Mouse (Mus musculus): ENCODE measurements around the gene Doc2b.
A peak's percentile ranks its signal among the peaks of the same experiment; 100 is the strongest.

Doc2b gene

GRCm38 (mm10) chr11:75796029-75796445 lies at the start of gene Doc2b:
Gene Doc2b (minus strand): TSS chr11:75796049.
- DNase-seq = no peak

GRCm38 (mm10) chr11:75842904-75843619 lies 47.2 kb upstream of the Doc2b start:
- DNase-seq = no peak

- peak; percentile 91 for DNase-seq
These were observed 45.7 kb upstream of the Doc2b start for GRCm38 (mm10) chr11:75841503-75841902.

GRCm38 (mm10) chr11:75839536-75840430 lies 43.9 kb upstream of the Doc2b start:
- DNase-seq = peak; percentile 94

GRCm38 (mm10) chr11:75838861-75839426 lies 43.1 kb upstream of the Doc2b start:
- peak; percentile 83 for DNase-seq

GRCm38 (mm10) chr11:75836240-75836610 lies 40.4 kb upstream of the Doc2b start:
- DNase-seq = no peak

- peak; percentile 82 for DNase-seq
These were observed 39.9 kb upstream of the Doc2b start for GRCm38 (mm10) chr11:75835587-75836239.

GRCm38 (mm10) chr11:75833081-75833480 lies 37.2 kb upstream of the Doc2b start:
- no peak for DNase-seq

GRCm38 (mm10) chr11:75830386-75830785 lies 34.5 kb upstream of the Doc2b start:
- DNase-seq = no peak

GRCm38 (mm10) chr11:75827414-75827813 lies 31.6 kb upstream of the Doc2b start:
- no peak for DNase-seq

- no peak for DNase-seq
These were observed 27.7 kb upstream of the Doc2b start for GRCm38 (mm10) chr11:75823506-75823905.

- peak; percentile 96 for DNase-seq
These were observed 17.2 kb upstream of the Doc2b start for GRCm38 (mm10) chr11:75813085-75813484.

GRCm38 (mm10) chr11:75811900-75812299 lies 16.1 kb upstream of the Doc2b start:
- DNase-seq = peak; percentile 99

- DNase-seq = no peak
These were observed 14.7 kb upstream of the Doc2b start for GRCm38 (mm10) chr11:75810526-75810925.

- no peak for DNase-seq
These were observed 11.6 kb upstream of the Doc2b start for GRCm38 (mm10) chr11:75807486-75807885.

GRCm38 (mm10) chr11:75801771-75802550 lies 6.1 kb upstream of the Doc2b start:
- no peak for DNase-seq

- no peak for DNase-seq
These were observed 5.5 kb upstream of the Doc2b start for GRCm38 (mm10) chr11:75801369-75801768.

- DNase-seq = peak; percentile 96
These were observed 842 bp upstream of the Doc2b start for GRCm38 (mm10) chr11:75796536-75797246.

- no peak for DNase-seq
These were observed 570 bp downstream of the Doc2b start for GRCm38 (mm10) chr11:75795321-75795636.

GRCm38 (mm10) chr11:75794602-75795320 lies 1.1 kb downstream of the Doc2b start:
- peak; percentile 94 for DNase-seq

- no peak for DNase-seq
These were observed 2.5 kb downstream of the Doc2b start for GRCm38 (mm10) chr11:75793351-75793750.

Measured in heart, adult 11 months (tissue).